Mouse (Mus musculus): ENCODE results near the gene Gm13305.
"Not testable (repeated sequence)": the region's sequence is repeated elsewhere in the genome, so short reads cannot be mapped to it uniquely, and the experiment has no call there.

Gm13305 gene

GRCm38 (mm10) chr4:42168503-42168902 lies at the start of gene Gm13305:
Gm13305 (minus strand) TSS chr4:42168603.
- not testable (repeated sequence) for DNase-seq (ENCODE audit: low spot score in 2 of 2)

DNA sequence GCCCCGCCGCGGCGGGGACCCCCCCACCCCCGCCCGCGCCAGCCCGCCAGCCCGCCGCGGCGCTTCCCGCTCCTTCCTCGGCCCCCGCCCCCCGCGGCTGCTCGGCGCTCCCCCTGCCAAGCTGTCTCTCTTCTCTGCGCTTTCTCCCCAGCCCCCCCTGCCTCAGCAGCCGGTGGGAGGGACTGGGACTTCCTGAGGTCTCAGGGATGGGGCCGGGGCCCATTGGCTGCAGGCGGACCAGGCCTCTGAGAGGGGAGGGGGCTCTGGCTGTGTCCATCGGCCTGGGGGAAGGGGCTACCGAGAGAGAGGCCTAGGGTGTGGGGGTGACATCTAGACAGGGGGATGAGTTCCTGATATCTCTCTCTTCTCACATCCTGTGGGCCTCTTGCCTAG lies 16.6 kb upstream of the Gm13305 start:
- DNase-seq (ENCODE audit: low spot score in 2 of 2): not testable (repeated sequence)

DNA sequence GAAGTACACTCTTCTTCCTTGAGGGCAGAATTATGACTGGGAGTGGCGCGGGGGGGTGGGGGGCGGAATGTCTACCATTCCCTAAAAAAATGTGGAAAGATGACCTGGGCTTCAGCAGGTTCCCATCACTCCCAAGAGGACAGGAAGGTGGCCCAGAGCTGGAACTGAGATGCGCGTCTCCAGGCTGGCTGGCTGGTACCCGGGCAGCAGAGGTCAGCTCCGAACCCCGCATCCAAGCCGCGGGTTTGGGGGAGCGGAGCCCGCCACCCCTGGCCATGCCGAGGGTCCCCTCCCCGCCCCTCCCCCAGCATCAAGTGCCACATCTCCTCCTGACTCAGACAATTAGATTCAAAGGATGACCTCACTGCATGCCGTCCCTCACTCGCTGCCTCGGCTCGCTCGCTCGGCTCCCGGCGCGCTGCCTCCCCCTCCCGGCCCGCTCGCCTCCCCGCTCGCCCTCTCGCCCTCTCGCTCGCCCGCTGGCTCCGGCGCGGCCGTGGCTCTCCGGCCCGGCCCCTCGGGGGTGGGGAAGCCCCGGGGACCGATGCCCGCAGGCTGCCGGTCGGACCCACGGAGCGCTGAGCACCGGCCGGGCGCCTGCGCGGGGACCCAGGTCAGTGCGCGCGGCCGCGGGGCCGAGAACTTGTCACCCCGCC lies 16.0 kb upstream of the Gm13305 start:
- DNase-seq (ENCODE audit: low spot score in 2 of 2): not testable (repeated sequence)

DNA sequence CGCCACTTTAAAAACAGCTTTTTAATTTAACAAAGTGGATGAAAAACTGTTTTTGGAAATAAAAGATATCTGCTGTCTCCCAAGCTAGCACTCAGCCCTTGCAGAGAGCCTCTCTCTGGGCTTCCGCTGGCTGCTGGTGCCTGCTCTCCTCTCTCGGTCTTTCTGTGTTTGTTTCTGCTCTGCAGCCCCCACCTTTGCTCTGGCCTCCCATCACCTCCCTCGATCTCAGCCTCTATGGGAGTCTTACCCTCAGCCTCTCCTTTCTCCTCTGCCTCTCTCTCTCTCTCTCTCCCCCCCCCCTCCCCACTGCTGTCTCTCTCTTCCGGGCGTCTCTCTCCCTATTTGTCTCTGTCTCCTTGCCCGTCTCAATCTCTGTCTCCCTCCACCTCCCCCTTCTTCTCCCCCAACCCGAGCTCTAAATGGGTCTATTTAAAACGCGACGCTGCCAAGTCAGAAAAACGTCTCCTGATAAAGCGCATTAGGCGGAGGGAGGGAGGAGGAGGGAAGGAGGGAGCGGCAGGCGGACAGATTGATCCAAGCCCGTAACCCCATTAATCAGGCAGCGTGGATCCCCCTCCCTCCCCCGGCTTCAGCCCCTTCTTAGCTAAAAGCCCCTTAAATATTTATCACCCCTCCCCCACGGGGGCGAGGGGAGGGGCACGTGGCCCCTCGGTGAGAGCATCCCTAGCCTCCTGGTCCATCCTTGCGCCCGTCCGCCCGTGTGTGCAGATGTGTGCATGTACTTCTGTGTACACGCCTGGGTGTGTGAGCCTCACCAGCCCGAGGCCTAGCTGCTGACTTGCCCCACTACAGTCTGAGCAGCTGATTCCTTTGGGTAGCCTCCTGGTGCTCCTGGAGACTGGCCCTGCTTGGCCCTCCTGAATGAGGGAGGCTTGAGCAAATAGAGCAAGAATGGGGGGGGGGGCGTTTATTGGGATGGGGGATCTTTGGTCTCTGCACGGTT lies 15.1 kb upstream of the Gm13305 start:
- DNase-seq (ENCODE audit: low spot score in 2 of 2): not testable (repeated sequence)

GRCm38 (mm10) chr4:42178243-42178642 lies 9.8 kb upstream of the Gm13305 start:
- not testable (repeated sequence) for DNase-seq (ENCODE audit: low spot score in 2 of 2)

DNA sequence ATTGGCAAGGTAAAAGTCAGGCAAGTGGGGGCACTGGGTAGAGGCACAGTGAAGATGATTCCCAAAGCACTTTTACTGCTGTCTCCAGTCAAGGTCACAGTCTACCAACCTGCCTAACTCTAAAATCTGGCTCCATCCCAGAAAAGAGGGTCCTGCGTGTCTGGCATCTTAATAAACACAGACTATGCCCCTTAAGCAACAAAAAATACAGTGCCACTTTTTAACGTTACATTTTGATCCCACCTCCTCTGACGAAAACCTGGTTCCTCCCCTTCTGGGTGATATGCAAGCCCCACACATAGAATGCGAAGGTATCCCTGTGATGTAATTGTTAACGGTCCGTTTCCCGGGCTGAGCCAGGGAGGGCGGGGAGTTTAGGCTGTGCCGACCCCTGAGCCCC lies 15.3 kb downstream of the Gm13305 start, which contains the start of gene Gm13306:
Gm13306 (plus strand) TSS at position 301 of the 400 bp plus-strand sequence.
- not testable (repeated sequence) for DNase-seq (ENCODE audit: low spot score in 2 of 2)

GRCm38 (mm10) chr4:42114517-42114916 lies 53.9 kb downstream of the Gm13305 start, which contains the start of gene Gm13304:
Gm13304 (plus strand) TSS chr4:42114817.
- not testable (repeated sequence) for DNase-seq (ENCODE audit: low spot score in 2 of 2)

Data from spleen, postnatal 10 days (tissue).